Mouse (Mus musculus) naive thymus-derived CD4-positive, alpha-beta T cell, adult 2 months (primary cell): ENCODE data around the gene Btbd2.
"Not testable (repeated sequence)": the region's sequence is repeated elsewhere in the genome, so short reads cannot be mapped to it uniquely, and the experiment has no call there.

Source experiments
- DNase-seq: peaks from one replicate; pipeline ENCODE4 v3.0.0-alpha.2; 2011; ENCODE audit warnings: low read depth

Gene Btbd2

DNA sequence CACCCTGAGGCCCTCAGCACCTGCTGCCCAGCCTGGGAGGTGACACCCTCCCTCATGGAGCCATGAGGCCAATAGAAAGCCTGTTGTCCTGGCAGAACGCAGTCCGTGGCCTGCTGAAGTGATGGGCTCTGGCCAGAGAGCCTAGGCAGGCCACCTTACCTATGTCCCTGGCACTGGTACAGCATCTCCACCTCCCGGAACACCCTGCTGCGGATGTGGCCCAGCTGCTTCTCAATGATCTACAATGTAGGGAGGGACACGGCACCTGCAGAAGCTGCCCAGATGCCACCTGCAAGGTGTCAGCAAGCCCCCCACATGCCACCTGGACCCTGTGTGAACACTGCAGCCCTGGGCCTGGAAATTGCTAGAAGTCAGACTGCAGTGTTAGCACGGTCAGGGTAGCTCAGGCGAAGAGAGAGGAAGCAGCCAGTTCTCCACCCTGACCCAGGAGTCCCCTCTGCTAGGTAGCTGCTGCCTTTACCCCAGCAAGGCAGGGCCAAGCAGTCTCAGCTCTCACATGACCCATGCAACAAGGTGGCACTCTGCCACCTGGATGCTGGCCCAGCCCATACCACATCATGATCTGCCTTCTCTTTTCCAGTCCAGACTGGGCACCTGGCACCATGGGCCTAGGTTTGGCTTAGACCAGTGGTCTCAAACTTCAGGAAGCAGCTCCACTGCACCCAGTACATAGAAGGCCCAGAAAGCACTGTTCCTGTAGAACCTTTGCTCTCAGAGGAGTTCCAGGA lies 13.0 kb upstream of the Btbd2 start:
- no peak for DNase-seq

DNA sequence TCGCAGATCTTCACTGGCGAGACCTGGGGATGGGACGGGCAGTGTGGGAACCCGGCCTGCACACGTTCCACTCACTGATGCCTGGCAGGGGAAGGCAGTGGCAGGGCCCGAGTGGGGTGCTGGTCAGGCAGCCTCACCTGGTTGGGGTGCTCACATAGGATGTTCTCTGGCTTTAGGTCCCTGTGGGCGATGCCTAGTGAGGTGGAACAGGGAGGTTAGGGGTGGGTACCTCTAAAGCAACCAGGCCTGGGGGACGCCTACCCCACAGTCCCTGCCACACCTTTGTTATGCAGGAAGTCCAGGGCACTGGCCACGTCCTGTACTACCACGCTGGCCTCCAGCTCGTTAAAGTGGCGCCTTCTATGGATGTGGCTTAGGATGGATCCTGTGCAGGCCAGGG lies 12.1 kb upstream of the Btbd2 start:
- no peak for DNase-seq

DNA sequence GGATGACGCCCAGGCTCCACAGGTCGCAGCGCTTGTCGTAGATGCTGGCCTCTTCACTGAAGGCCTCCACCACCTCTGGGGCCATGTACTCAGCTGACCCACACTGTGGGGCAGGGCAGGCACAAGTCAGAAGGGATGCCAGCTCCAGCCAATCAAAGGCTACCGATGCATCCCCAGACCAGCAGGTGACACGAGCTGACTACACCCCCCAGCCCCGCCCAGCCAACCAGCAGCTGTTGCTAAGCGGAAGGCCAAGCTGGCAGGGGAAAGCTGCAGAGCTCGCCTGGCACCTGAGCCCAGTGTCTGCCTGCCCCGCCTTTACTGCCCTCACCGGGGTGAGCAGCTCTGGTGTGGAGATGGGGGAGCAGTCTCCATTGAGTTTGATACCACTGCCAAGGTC lies 11.7 kb upstream of the Btbd2 start:
- DNase-seq, result no peak

DNA sequence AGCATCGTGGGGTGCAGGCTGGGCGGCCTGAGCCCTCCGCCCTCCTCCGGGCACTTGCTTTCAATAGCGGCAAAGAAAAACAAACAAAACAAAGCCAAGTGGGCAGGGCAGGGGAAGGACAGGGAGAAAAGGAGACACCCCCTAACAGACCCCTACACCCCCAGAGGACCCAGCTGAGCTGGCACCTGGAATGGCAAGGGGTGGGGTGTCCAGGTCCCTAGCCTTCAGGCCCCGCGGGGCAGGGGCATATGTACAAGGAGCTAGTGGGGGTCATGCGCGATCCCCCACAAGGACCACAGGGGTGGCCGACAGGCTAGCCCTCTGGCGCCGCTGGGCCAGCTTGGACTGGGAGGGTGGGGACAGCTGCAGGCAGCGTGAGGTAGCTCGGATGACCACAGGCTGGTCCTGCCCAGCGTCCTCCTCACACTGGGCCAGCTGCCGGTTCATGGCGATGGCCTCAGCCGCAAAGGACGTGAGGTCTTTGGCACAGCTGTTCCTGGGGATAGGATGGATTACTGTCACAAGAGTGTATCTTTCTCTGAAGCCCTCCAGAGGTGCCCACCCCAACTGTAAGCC lies 10.1 kb upstream of the Btbd2 start:
- no peak for DNase-seq

- peak; percentile 32 for DNase-seq
These were observed 9.3 kb upstream of the Btbd2 start for GRCm38 (mm10) chr10:80665981-80666733.

- DNase-seq, result peak; percentile 32
These were observed 8.6 kb upstream of the Btbd2 start for GRCm38 (mm10) chr10:80665459-80665858.

DNA sequence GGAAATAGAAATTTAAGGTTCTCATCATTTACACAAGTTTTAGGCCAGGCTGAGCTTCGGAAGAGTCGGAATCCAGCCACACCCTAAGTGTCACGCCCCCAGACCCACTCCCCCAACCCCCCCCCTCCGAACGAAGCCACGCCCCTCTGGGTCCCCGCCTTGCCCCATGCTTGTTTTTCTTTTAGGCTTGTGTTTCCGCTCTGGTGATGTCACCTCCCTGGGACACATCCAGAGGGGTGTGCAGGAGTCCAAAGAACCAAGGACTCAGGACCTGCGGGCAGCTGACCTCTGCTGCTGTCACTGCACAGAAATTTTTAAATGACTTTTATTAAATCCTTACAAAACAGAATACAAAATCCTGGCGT lies 8.1 kb upstream of the Btbd2 start:
- DNase-seq, result no peak

DNA sequence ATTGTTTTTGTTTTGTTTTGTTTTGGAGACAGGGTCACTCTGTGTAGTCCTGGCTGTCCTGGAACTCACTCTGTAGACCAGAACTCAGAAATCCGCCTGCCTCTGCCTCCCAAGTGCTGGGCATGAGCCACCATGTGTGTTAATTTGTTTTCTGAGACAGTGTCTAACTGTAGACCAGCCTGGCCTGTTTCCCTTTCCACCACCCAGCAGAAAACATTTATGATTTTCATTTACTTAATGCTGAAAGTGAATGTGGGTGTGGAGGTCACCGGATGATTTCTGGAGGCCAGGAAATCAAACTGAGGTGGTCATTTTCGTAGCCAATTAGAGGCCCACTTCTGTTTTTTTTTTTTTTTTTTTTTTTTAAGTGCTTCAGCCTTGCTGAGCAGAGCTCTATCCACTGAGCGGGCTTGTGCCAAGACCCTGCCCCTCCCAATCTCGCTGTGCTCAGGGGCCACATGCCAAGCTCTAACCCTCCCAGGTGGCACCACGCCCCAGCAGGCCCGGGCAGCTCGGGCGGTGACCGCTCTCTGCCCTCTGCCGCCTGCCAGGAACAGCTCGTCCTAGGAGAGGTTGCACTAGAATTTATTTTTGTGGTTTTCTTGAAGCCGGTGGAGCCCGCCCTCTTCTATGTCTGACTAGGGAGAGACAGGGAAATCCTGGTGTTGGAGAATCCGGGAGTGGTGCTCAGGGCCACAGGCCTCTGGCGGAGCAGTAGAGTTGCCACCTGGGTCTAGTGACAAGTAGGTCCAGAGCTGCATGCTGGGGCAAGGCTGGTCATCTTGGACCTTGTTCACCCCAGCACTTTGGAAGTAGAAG lies 7.5 kb upstream of the Btbd2 start:
- peak; percentile 65 for DNase-seq

DNA sequence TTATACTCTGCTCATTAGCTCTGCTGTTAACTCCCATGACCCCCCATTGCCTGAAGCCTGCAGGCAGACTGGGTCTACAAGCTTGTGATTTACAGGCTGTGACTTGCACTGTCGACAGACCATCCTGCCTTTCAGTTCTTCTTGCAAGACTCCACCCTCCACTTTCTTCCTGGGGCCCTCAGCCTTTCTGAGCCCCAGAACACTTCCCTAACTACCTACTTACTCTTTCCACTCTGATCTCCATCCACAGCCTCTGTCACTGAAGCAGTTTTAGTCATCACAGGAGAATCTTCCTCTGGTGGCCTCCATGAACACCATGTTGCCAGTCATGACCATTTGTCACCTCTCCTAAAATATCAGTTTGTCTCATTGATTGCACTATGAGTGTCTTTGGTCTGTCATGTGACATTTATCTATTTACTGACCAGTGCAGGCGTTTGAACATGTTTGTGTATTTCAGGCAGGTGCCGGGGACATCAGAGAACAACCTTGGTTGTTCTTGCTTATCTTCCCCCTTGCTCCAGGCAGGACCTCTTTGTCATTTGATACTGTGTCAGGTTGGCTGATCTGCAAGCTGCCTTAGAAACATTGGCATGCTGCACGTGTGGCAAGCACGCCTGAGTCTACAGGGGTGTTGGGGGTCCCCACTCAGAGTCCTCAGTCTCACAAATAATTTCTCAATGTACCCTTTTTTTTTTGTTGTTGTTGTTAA lies 6.8 kb upstream of the Btbd2 start:
- peak; percentile 58 for DNase-seq

DNA sequence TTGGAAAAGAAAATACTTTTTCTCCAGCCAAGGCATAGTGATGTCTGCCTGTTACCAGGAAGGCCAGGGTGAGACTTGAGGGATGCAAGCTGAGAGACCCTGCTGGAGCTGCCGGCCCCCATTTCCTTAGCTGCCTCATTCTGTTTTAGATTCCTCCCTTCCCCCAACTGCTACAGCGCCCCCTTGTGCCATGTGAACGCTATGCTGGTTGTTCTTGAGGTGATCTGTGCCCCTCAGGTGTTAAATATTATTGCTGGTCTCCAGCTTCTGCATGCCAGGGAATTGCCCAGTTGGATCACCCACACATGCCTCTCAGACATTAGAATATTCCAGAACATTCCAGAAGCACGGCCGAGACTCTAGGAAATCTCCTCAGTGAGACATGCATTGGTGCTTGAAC lies 4.3 kb upstream of the Btbd2 start:
- DNase-seq, result peak; percentile 85

DNA sequence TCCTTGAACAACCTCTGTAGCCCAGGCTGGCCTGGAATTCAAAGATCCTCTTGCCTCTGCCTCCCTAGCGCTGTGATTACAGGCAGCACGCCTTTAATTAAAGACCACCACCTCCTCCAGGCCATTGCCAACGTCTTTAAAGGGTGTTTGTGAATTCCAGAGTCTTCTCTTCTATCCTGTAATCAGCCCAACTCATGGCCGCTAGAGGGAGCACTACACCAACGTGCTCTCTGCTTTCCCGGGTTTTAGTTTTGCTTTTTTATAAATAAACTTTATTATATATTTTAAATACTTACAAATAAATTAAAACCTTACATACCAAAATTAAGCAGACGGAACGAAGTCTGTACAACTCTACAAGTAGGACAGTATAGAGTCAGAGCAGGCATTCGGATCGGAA lies 2.3 kb upstream of the Btbd2 start:
- peak; percentile 83 for DNase-seq

GRCm38 (mm10) chr10:80658841-80659202 lies 2.0 kb upstream of the Btbd2 start:
- no peak for DNase-seq

DNA sequence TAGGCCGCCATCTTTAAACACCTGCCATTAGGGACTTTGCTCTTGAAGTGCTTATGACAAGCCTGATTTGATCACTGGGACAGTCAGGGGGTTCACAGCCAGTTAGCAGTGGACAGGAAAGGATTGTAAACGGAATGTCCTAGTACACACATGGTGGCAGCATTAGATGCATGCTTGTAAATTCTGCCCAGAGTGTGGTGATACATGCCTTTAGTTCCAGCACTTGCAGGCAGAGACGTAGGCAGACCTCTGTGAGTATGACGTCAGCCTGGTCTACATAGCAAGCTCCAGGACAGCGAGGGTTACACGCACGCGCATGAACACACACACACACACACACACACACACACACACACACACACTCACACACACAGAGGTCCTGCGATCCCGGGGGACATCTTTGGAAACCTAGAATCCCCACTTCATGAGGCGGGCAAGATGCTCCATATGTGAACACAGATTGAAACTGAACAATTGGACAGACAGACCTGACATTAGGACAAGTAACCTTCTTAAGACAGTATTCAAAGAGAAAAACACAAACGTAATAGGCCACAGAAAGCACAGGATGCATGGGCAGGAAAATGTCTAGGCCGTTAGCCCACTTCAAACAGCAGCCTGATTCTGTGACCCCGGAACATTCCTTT lies 1.4 kb upstream of the Btbd2 start:
- peak; percentile 89 for DNase-seq

DNA sequence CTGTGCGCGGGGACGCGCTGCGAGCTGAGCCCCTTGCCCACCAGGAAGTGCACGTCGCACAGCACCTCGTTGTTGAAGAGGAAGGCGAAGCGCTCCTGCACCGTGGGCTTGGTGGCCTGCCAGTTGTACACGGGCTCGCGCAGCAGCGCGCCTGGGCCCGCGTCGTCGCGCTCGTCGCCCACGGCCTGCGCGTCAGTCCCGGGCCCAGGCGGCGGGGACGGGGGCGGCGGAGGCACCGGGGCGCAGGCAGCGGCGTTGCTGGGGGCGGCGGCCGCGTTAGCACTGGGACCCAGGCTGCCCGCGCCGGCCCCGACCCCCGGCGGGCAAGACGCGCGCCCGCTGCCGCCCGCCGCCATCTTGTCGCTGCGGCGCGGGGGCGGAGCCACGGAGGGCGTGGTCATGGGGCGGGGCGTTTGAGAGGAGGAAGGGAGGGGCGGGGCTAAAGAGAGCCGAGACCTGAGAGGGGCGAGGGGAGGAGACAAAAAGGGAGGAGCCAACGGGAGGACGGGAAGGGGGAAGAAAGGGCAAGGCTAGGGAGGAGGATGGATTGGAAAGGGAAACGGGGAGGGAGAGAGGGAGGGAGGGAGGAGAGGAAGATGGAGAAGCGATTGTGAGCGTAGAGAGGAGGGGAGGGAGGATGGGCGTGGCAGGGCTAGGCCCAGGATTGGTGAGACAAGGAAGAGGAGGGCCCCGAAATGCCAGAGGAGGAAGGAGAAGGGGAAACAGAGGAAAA lies 575 bp downstream of the Btbd2 start:
- DNase-seq, result peak; percentile 96

DNA sequence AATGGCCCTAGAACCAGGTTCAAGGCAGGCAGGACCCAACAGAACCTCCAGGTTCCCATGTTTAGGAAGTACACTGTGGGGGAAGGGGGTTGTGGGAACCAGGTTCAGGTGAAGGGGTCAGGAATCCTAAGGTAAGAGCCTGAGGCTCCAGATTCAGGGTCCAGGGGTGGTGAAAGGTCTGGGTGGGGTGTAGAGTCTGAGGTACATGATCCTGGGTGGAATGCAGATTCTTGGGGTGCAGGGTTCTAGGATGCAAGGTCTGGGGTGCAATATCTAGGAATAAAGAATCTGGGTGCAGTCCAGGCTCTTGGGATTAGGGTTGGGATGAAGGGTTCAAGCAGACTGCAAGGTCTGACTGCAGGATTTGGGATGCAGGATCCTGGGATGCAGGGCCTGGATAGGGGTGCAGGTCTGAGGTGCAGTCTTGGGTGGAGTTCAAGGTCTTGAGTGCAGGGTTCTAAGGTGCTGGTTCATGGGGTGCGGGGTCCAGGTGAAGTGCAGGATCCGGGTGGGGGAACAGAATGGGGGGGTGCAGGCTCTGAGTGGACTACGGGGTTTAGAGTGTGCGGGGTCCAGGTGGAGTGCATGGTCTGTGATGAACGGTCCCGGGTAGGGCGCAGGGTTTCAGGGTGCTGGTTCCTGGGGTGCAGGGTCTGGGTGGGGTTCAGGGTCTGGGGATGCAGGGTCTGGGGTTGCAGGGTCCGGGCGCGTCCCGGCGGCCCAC lies 1.3 kb downstream of the Btbd2 start:
- peak; percentile 27 for DNase-seq

GRCm38 (mm10) chr10:80654866-80655265 lies 2.0 kb downstream of the Btbd2 start:
- no peak for DNase-seq

DNA sequence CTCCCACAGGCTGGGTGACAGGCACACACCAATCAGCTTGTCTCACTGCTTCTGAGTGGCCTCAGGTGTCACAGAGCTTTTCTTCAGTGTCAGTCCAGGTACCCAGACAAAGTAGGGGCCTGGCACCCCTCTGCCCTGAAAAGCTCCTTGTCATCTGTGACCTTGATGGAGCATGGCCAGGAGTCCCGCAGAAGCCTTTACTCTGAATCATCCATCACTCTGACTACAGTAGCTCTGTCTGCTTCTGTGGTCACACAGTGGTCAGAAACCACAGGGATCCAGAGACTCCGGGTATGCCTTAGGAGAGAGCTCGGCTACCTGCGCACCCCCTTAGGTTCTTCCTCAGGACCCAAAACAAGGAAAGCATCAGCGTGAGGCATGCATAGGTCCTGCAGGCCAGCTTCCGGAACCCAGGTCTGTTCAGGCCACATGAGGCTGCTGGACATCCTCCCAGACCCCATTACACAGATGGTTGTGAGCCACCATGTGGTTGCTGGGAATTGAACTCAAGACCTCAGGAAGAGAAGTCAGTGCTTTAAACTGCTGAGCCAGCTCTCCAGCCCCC lies 3.6 kb downstream of the Btbd2 start:
- DNase-seq, result no peak

DNA sequence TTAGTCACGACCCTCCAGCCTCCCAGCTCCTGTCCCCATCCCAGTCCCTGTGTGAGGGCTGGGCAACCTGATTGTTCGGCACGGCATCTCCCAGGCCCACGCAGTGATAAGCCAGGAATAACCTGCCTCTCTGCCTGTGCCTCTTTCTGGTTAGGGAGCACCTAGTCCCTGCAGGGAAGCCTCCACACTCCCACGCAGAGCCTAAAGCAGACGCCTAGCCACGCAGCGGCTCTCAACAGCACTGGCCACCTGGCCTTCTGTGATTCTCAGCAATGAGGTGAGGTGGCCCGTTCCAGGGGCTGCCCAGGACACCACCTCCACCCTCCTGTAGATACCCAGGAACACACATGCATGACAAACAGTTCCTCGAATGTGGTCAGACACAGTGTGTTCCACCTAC lies 6.5 kb downstream of the Btbd2 start:
- DNase-seq, result no peak

DNA sequence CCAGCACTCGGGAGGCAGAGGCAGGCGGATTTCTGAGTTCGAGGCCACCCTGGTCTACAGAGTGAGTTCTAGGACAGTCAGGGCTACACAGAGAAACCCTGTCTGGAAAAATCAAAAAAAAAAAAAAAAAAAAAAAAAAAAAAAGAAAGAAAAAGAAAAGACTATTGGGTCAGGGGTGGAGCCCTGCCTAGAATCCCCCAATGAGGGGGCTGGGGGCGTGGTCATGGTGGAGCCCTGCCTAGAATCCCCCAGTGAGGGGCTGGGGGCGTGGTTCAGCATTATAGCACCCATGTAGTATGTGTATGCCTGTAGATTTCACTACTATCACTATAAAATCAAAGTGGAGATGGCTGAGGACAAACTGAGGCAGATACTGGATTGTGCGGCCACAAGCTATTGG lies 7.0 kb downstream of the Btbd2 start:
- not testable (repeated sequence) for DNase-seq

- no peak for DNase-seq
These were observed 9.9 kb downstream of the Btbd2 start for GRCm38 (mm10) chr10:80646936-80647335.
